Comparison of ENCODE assay signal across 16 mouse cellular contexts in genomic region chr7:109627851-109628250, GRCm38 (mm10).
"Had no signal": no experiment of that assay in that cellular context is flagged by ENCODE, and none has a peak within 500 bp of the region (broad histone marks: within the 10 kb centered on the region; RNA-seq: fewer than 3 reads in every experiment).

No protein-coding gene starts in this region.

- ATAC-seq: lung, postnatal 0 days had no signal

- H3K27ac ChIP-seq: kidney, embryonic 15.5 days; left cerebral cortex, adult 2 months; limb, embryonic 12.5 days; liver, embryonic 14.5 days; midbrain, embryonic 10.5 days; neural tube, embryonic 15.5 days had no signal

- DNase-seq: kidney, adult 2 months; kidney, postnatal 14 days; liver; lung, adult 2 months; lung, postnatal 36 days; midbrain, embryonic 14.5 days; spleen, adult 18-20 months; thymus, postnatal 14 days had no signal

- H3K27me3 ChIP-seq: kidney, embryonic 15.5 days; limb, embryonic 12.5 days; neural tube, embryonic 15.5 days had no signal

- H3K9me3 ChIP-seq: kidney, embryonic 15.5 days; limb, embryonic 12.5 days; midbrain, embryonic 10.5 days; neural tube, embryonic 15.5 days had no signal

- H3K36me3 ChIP-seq: kidney, embryonic 15.5 days; limb, embryonic 12.5 days; midbrain, embryonic 10.5 days; neural tube, embryonic 15.5 days had no signal

- H3K4me1 ChIP-seq: neural tube, embryonic 15.5 days had no signal

- H3K9ac ChIP-seq: kidney, embryonic 15.5 days; limb, embryonic 12.5 days; liver, embryonic 14.5 days; neural tube, embryonic 15.5 days had no signal

- H3K4me3 ChIP-seq: kidney, embryonic 15.5 days; left cerebral cortex, adult 2 months; limb, embryonic 12.5 days; midbrain, embryonic 10.5 days; myocyte; neural tube, embryonic 15.5 days had no signal
